Mouse (Mus musculus) embryo, embryonic 10.5 days (tissue): ENCODE results near the gene Rpl39.

Source experiments
- DNase-seq: peaks from one replicate; pipeline ENCODE4 v3.0.0-alpha.2; 2015; ENCODE audit warnings: low spot score

Rpl39 gene

GRCm38 (mm10) chrX:37067299-37067698, 17.9 kb downstream of the Rpl39 start:
- no peak for DNase-seq

- no peak for DNase-seq
These were observed 21.3 kb downstream of the Rpl39 start for GRCm38 (mm10) chrX:37063902-37064301.

DNA sequence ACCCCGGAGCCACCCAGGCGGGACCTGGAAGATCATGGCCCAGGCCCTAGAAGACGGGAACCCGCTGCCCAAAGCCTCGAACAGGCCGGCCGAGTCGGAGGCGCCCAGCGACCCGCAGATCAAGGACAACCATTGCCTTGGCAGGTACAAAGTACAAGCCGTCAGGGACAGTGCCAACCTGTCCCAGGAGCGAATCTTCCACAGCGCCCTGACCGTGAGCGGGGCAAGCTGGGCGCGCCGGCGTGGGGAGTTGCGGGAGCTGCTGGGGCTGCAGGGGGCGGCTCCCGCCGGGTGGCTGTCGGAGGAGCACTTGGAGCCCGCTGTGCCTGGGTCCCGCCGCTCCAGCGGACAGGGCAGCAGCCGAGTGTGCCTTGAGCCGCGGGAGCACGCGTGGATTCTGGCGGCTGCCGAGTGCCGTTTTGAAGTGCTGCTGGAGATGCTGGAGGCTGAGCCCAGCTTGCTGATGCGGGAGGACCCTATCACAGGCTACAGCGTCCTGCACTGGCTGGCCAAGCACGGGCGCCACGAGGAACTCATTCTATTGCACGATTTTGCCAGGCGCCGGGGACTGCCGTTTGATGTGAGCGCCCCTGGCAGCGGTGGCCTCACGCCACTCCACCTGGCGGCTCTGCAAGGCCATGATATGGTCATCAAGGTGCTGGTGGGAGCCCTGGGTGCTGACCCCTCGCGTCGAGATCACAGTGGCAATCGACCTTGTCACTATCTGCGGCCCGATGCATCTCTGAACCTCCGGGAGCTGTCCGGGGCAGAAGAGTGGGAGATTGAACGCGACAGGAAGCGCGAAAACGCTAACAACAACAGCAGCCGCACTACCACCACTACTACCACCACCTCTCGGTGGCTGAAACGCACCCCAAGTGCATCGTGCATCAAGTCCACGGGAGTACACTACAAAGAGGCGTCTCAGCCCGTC, 36.0 kb downstream of the Rpl39 start:
- DNase-seq = no peak

GRCm38 (mm10) chrX:37048066-37048889, 36.9 kb downstream of the Rpl39 start, which contains the start of gene Sowahd:
TSS of gene Sowahd (plus strand) at chrX:37048845.
- DNase-seq = no peak

DNA sequence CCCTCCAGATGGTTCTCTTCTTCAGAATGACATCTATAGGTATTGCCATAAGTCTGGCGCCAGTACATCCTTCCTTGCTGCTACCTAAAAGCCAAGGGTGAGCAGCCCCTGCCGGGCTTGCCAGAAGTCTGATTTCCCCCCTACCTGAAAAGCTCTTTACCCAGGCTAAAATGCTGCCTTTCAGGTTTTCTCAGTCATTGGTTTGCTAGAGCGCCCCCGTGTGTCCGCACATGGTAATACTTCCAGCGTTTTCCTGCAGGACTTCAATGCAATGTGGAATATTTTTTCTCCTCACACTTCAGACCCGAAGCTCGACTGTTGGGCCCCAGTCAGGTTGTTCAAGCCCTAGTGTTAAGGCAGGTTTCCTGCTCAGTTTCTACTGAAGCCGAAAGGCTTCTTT, 42.5 kb downstream of the Rpl39 start:
- DNase-seq = peak; percentile 65
